Mouse (Mus musculus) MEL (cell line): ENCODE measurements around the gene Ppp1r15b.

Experiments used
- CHD1 ChIP-seq: IDR thresholded peaks from 2 replicates; pipeline ENCODE4 v1.6.1; 2012; ENCODE audit warnings: low read depth, mild to moderate bottlenecking, inconsistent platforms, low read length, improper control_type of control experiment
- CTCF ChIP-seq, 3 experiments: IDR thresholded peaks in 2 of 3; conservative IDR thresholded peaks in 1 of 3; 2 replicates each; pipeline ENCODE4 v1.5.1; 2011 to 2012; ENCODE audit warnings: low read length in 3 of 3, low read depth in 2 of 3, mild to moderate bottlenecking in 2 of 3, improper control_type of control experiment in 1 of 3, inconsistent platforms in 1 of 3, mixed read lengths in 1 of 3, moderate library complexity in 1 of 3; ENCODE audit not compliant: control insufficient read depth in 1 of 3, insufficient read depth in 1 of 3, poor library complexity in 1 of 3, severe bottlenecking in 1 of 3
- E2F4 ChIP-seq: IDR thresholded peaks from 2 replicates; pipeline ENCODE4 v1.6.1; 2011; ENCODE audit warnings: low read depth, low read length, improper control_type of control experiment, borderline replicate concordance
- ELF1 ChIP-seq: IDR thresholded peaks from 2 replicates; pipeline ENCODE4 v1.6.1; 2014; ENCODE audit warnings: low read depth, mild to moderate bottlenecking, inconsistent platforms, low read length, improper control_type of control experiment, moderate library complexity
- EP300 ChIP-seq, 2 experiments: IDR thresholded peaks; 2 replicates each; pipeline ENCODE4 v1.6.1; 2011; ENCODE audit warnings: improper control_type of control experiment in 2 of 2, low read length in 2 of 2, low read depth in 1 of 2, mild to moderate bottlenecking in 1 of 2
- JUND ChIP-seq: IDR thresholded peaks from 2 replicates; pipeline ENCODE4 v1.6.1; 2011; ENCODE audit warnings: low read depth, mild to moderate bottlenecking, improper control_type of control experiment, low read length
- MAX ChIP-seq: IDR thresholded peaks from 2 replicates; pipeline ENCODE4 v1.6.1; 2011; ENCODE audit warnings: low read length, improper control_type of control experiment
- TCF12 ChIP-seq: IDR thresholded peaks from 2 replicates; pipeline ENCODE4 v1.6.1; 2014; ENCODE audit warnings: low read depth, mild to moderate bottlenecking, inconsistent platforms, low read length, improper control_type of control experiment, moderate library complexity

GRCm38 (mm10) chr1:133126365-133126740 lies 4.6 kb upstream of the Ppp1r15b start:
- no peak for TF ChIP-seq MAX
- TF ChIP-seq CTCF (IDR thresholded peaks at IDR 0.05 in 2 of 3, conservative IDR thresholded peaks at IDR 0.05 in 1 of 3; ENCODE audit: control insufficient read depth in 1 of 3, insufficient read depth in 1 of 3, low read depth in 2 of 3, low read length in 3 of 3, poor library complexity in 1 of 3, severe bottlenecking in 1 of 3): no peak
- no peak for TF ChIP-seq ELF1
- no peak for TF ChIP-seq JUND
- TF ChIP-seq E2F4: no peak
- TF ChIP-seq CHD1: no peak
- no peak for TF ChIP-seq EP300 (IDR thresholded peaks at IDR 0.05; ENCODE audit: low read depth in 1 of 2, low read length in 2 of 2)
- no peak for TF ChIP-seq TCF12
